Mouse (Mus musculus) hindbrain, postnatal 0 days (tissue): ENCODE results near the gene Ssh2. TPM values are rescaled to one million over a fixed set of nuclear protein-coding genes. Genes with fewer than 3 reads are reported as not detected.
A peak's percentile ranks its signal among the peaks of the same experiment; 100 is the strongest.

Experiments
- ATAC-seq: fragments of 200-750 bp; cut with Nextera tagmentation; 2 replicates; pipeline ENCODE4 v1.8.0; 2017; ENCODE audit warnings: mild to moderate bottlenecking, moderate TSS enrichment, moderate library complexity
- DNase-seq: peaks from one replicate; pipeline ENCODE4 v3.0.0-alpha.2; 2015; ENCODE audit warnings: low spot score
- H3K27ac ChIP-seq: fragments of 300-500 bp; sonication (generic); 2 replicates; pipeline ENCODE4 v1.5.1; 2014; ENCODE audit warnings: mild to moderate bottlenecking
- H3K27me3 ChIP-seq: fragments of 300-500 bp; sonication (generic); 2 replicates; pipeline ENCODE4 v1.6.1; 2014; ENCODE audit warnings: low read length, mixed read lengths; ENCODE audit not compliant: insufficient read depth
- H3K36me3 ChIP-seq: fragments of 300-500 bp; sonication (generic); 2 replicates; pipeline ENCODE4 v1.6.1; 2014; ENCODE audit warnings: low read length, mixed read lengths; ENCODE audit not compliant: insufficient read depth
- H3K4me1 ChIP-seq: fragments of 300-500 bp; sonication (generic); 2 replicates; pipeline ENCODE4 v1.6.1; 2014; ENCODE audit warnings: antibody characterized with exemption, low read length, mixed read lengths; ENCODE audit not compliant: insufficient read depth
- H3K4me2 ChIP-seq: fragments of 300-500 bp; sonication (generic); 2 replicates; pipeline ENCODE4 v1.6.1; 2014; ENCODE audit warnings: low read depth, mild to moderate bottlenecking, low read length, moderate library complexity, mixed read lengths
- H3K4me3 ChIP-seq: fragments of 300-500 bp; sonication (generic); 2 replicates; pipeline ENCODE4 v1.5.1; 2014; ENCODE audit warnings: low read length
- H3K9ac ChIP-seq: fragments of 300-500 bp; sonication (generic); replicated peaks from 2 replicates; pipeline ENCODE4 v1.6.1; 2014; ENCODE audit warnings: mild to moderate bottlenecking, low read length, moderate library complexity, mixed read lengths
- H3K9me3 ChIP-seq: fragments of 300-500 bp; sonication (generic); 2 replicates; pipeline ENCODE4 v1.6.1; 2016; ENCODE audit warnings: low read length, mixed read lengths
- CTCF ChIP-seq: IDR thresholded peaks from 2 replicates; pipeline ENCODE4 v1.5.1; 2016; ENCODE audit warnings: antibody characterized with exemption, control low read depth, low read depth
- WGBS: fragments of 180-500 bp; shearing (Covaris S2); extraction: QIAGEN DNeasy Blood & Tissue Kit; methylation state at CpG from one replicate; pipeline ENCODE4 v1.1.7; 2014; 5-methylcytosine and 5-hydroxymethylcytosine counted together
- polyA plus RNA-seq: library from polyadenylated mRNA; unstranded; fragments of >200 nt; fragmentation: Nextera tagmentation; extraction: Ambion mirVana; gene quantifications from 2 replicates; pipeline ENCODE4 v1.2.1, GENCODE M21; 2015
- total RNA-seq: library from RNA; depleted of rRNA; stranded (reverse); fragments of >200 nt; gene quantifications from 2 replicates; pipeline ENCODE4 v1.2.3, GENCODE M21; 2014; rRNA removed

Gene Ssh2
- total and polyA plus RNA-seq, 2 experiments from 2014 or later, result 10.9 to 30.1 TPM

- WGBS, result 90% methylated on average over 22 of the region's 22 CpGs
- H3K27me3 ChIP-seq, result no peaks in the 10 kb centered on the region
- H3K9me3 ChIP-seq, result no peaks in the 10 kb centered on the region
- no peak for TF ChIP-seq CTCF
- ATAC-seq (no peak), DNase-seq (no peak)
- peaks cover 9% of the 10 kb centered on the region; the same call in 1 of the 2 replicates for H3K4me1 ChIP-seq
- no peak overlapping the region for H3K27ac ChIP-seq
- no peak overlapping the region for H3K4me3 ChIP-seq
- no peak overlapping the region for H3K4me2 ChIP-seq
- H3K36me3 ChIP-seq, result peaks cover 46% of the 10 kb centered on the region
- no peak overlapping the region for H3K9ac ChIP-seq
Observed at GRCm38 (mm10) chr11:77505291-77505980, 289.3 kb downstream of the Ssh2 start.

- H3K4me3 ChIP-seq, result no peak overlapping the region
- peaks cover 46% of the 10 kb centered on the region for H3K36me3 ChIP-seq
- no peak for TF ChIP-seq CTCF
- no peaks in the 10 kb centered on the region for H3K9me3 ChIP-seq
- no peak overlapping the region for H3K9ac ChIP-seq
- ATAC-seq (no peak), DNase-seq (no peak)
- H3K27ac ChIP-seq, result no peak overlapping the region
- H3K4me1 ChIP-seq, result peaks cover 5% of the 10 kb centered on the region; the same call in 1 of the 2 replicates
- no peak overlapping the region for H3K4me2 ChIP-seq
- no peaks in the 10 kb centered on the region for H3K27me3 ChIP-seq
- 81% methylated on average over 14 of the region's 14 CpGs for WGBS
Observed at GRCm38 (mm10) chr11:77506273-77506672, 290.2 kb downstream of the Ssh2 start.

GRCm38 (mm10) chr11:77506941-77507340, 290.9 kb downstream of the Ssh2 start:
- WGBS, result 78% methylated on average over 6 of the region's 6 CpGs
- H3K4me1 ChIP-seq, result peaks cover 5% of the 10 kb centered on the region; the same call in 1 of the 2 replicates
- no peak overlapping the region for H3K9ac ChIP-seq
- no peak for TF ChIP-seq CTCF
- peaks cover 46% of the 10 kb centered on the region for H3K36me3 ChIP-seq
- no peaks in the 10 kb centered on the region for H3K9me3 ChIP-seq
- H3K4me2 ChIP-seq, result no peak overlapping the region
- no peak for ATAC-seq
- no peak for DNase-seq
- no peak overlapping the region for H3K4me3 ChIP-seq
- H3K27me3 ChIP-seq, result no peaks in the 10 kb centered on the region
- H3K27ac ChIP-seq, result no peak overlapping the region

- 68% methylated on average over 4 of the region's 4 CpGs for WGBS
- Histone ChIP-seq H3K4me3 (no peak overlapping the region), H3K27ac (peak overlapping the region; percentile 4; the same call in 1 of the 2 replicates), H3K9ac (no peak overlapping the region), H3K27me3 (no peaks in the 10 kb centered on the region), H3K4me1 (peaks cover 5% of the 10 kb centered on the region; the same call in 1 of the 2 replicates), H3K9me3 (no peaks in the 10 kb centered on the region), H3K36me3 (peaks cover 46% of the 10 kb centered on the region), H3K4me2 (no peak overlapping the region)
- no peak for DNase-seq
- TF ChIP-seq CTCF, result no peak
- 0 out of 2 replicates have a peak, but pooled peaks have one; percentile 5 for ATAC-seq
Observed at GRCm38 (mm10) chr11:77507426-77507825, 291.3 kb downstream of the Ssh2 start.

- Histone ChIP-seq H3K4me2 (peak overlapping the region; percentile 63), H3K27me3 (no peaks in the 10 kb centered on the region), H3K27ac (peak overlapping the region; percentile 4; the same call in 1 of the 2 replicates), H3K9ac (peak overlapping the region; percentile 46), H3K9me3 (no peaks in the 10 kb centered on the region), H3K4me1 (peaks cover 5% of the 10 kb centered on the region; the same call in 1 of the 2 replicates), H3K4me3 (peak overlapping the region; percentile 31), H3K36me3 (peaks cover 38% of the 10 kb centered on the region)
- DNase-seq (peak; percentile 92), ATAC-seq (peak; percentile 79)
- 21% methylated on average over 49 of the region's 49 CpGs for WGBS
- peak; percentile 65 for TF ChIP-seq CTCF
Observed at GRCm38 (mm10) chr11:77508068-77509021, 292.3 kb downstream of the Ssh2 start.

Other genes starting within 250 kb of the Ssh2 start
- 23.9 and 28.0 TPM in 2 replicates for gene Slc6a4, start 217.7 kb upstream of the Ssh2 start, total RNA-seq
- gene Slc6a4, start 217.7 kb upstream of the Ssh2 start, polyA plus RNA-seq, result 12.4 and 17.6 TPM in 2 replicates
- gene Nsrp1, start 137.9 kb upstream of the Ssh2 start, total RNA-seq, result 2.2 and 6.4 TPM in 2 replicates
- gene Nsrp1, start 137.9 kb upstream of the Ssh2 start, polyA plus RNA-seq, result 57.8 and 58.1 TPM in 2 replicates
- gene Efcab5, start 27.3 kb upstream of the Ssh2 start, total RNA-seq, result 0.78 and 0.93 TPM in 2 replicates
- 0.51 and 0.76 TPM in 2 replicates for gene Efcab5, start 27.3 kb upstream of the Ssh2 start, polyA plus RNA-seq
- gene Coro6, start 246.1 kb downstream of the Ssh2 start, total RNA-seq, result 0.83 and 1.3 TPM in 2 replicates
- 2.1 and 2.4 TPM in 2 replicates for gene Coro6, start 246.1 kb downstream of the Ssh2 start, polyA plus RNA-seq